Mouse (Mus musculus) cerebellum, adult 2 months (tissue): ENCODE results near the gene Mtnr1b.

Source experiments
- CTCF ChIP-seq: fragments of 200-500 bp; IDR thresholded peaks from 2 replicates; pipeline ENCODE4 v1.5.1; 2011; ENCODE audit warnings: low read depth, mild to moderate bottlenecking, control low read depth, low read length, moderate library complexity, borderline replicate concordance; ENCODE audit not compliant: insufficient read depth
- POLR2A ChIP-seq: fragments of 200-500 bp; IDR thresholded peaks from 2 replicates; pipeline ENCODE4 v1.6.1; 2011; ENCODE audit warnings: low read length, control low read depth, borderline replicate concordance; ENCODE audit not compliant: insufficient read depth

- TF ChIP-seq POLR2A: no peak
- TF ChIP-seq CTCF: no peak
Measured at GRCm38 (mm10) chr9:15916600-15916999, 42.2 kb upstream of the Mtnr1b start.
